Mouse (Mus musculus): Measurements from ENCODE around the gene Ttll1. TPM values are rescaled to one million over a fixed set of nuclear protein-coding genes. Genes with fewer than 3 reads are reported as not detected.

Ttll1 gene
- polyA plus RNA-seq, 1 experiment from 2014 or later: 63.5 TPM

- H3K4me3 ChIP-seq (replicated peaks; ENCODE audit: low read depth, low read length): no peak overlapping the region
- no peaks in the 10 kb centered on the region for H3K36me3 ChIP-seq (ENCODE audit: control insufficient read depth, insufficient read depth, low read length)
- H3K27me3 ChIP-seq (ENCODE audit: control insufficient read depth, insufficient read depth, low read length): no peaks in the 10 kb centered on the region
- no peak overlapping the region for H3K9ac ChIP-seq (replicated peaks; ENCODE audit: low read length)
- ATAC-seq (ENCODE audit: low FRiP score, low TSS enrichment): no peak
- no peak overlapping the region for H3K27ac ChIP-seq (replicated peaks; ENCODE audit: low read depth, low read length)
- H3K4me1 ChIP-seq (ENCODE audit: control insufficient read depth, insufficient read depth, low read length): 0 out of 2 replicates have a peak, but pooled peaks cover 2% of the 10 kb centered on the region
- no peaks in the 10 kb centered on the region for H3K9me3 ChIP-seq (ENCODE audit: control insufficient read depth, low read length)
- H3K4me2 ChIP-seq (ENCODE audit: low read length): no peak overlapping the region
- no peak for DNase-seq
- 62% methylated on average over 10 of the region's 10 CpGs for WGBS
Observed at GRCm38 (mm10) chr15:83447791-83448544, 62.7 kb downstream of the Ttll1 start.

- WGBS: 95% methylated on average over 2 of the region's 2 CpGs
- Histone ChIP-seq H3K9me3 (ENCODE audit: control insufficient read depth, low read length) (no peaks in the 10 kb centered on the region), H3K4me1 (ENCODE audit: control insufficient read depth, insufficient read depth, low read length) (0 out of 2 replicates have a peak, but pooled peaks cover 2% of the 10 kb centered on the region), H3K27me3 (ENCODE audit: control insufficient read depth, insufficient read depth, low read length) (no peaks in the 10 kb centered on the region), H3K36me3 (ENCODE audit: control insufficient read depth, insufficient read depth, low read length) (no peaks in the 10 kb centered on the region), H3K9ac (replicated peaks; ENCODE audit: low read length) (no peak overlapping the region), H3K4me3 (replicated peaks; ENCODE audit: low read depth, low read length) (no peak overlapping the region), H3K27ac (replicated peaks; ENCODE audit: low read depth, low read length) (no peak overlapping the region; the same call in 1 of the 2 replicates), H3K4me2 (ENCODE audit: low read length) (no peak overlapping the region)
- DNase-seq: no peak
- no peak for ATAC-seq (ENCODE audit: low FRiP score, low TSS enrichment)
Observed at GRCm38 (mm10) chr15:83445908-83446307, 64.8 kb downstream of the Ttll1 start.

- Histone ChIP-seq H3K27ac (replicated peaks; ENCODE audit: low read depth, low read length) (no peak overlapping the region; the same call in 1 of the 2 replicates), H3K9me3 (ENCODE audit: control insufficient read depth, low read length) (no peaks in the 10 kb centered on the region), H3K4me3 (replicated peaks; ENCODE audit: low read depth, low read length) (no peak overlapping the region), H3K36me3 (ENCODE audit: control insufficient read depth, insufficient read depth, low read length) (no peaks in the 10 kb centered on the region), H3K4me1 (ENCODE audit: control insufficient read depth, insufficient read depth, low read length) (0 out of 2 replicates have a peak, but pooled peaks cover 2% of the 10 kb centered on the region), H3K27me3 (ENCODE audit: control insufficient read depth, insufficient read depth, low read length) (no peaks in the 10 kb centered on the region), H3K4me2 (ENCODE audit: low read length) (no peak overlapping the region), H3K9ac (replicated peaks; ENCODE audit: low read length) (no peak overlapping the region)
- DNase-seq (peak; percentile 18), ATAC-seq (ENCODE audit: low FRiP score, low TSS enrichment) (no peak)
- 57% methylated on average over 5 of the region's 5 CpGs for WGBS
Observed at GRCm38 (mm10) chr15:83445383-83445782, 65.3 kb downstream of the Ttll1 start.

- H3K4me2 ChIP-seq (ENCODE audit: low read length): no peak overlapping the region
- H3K9me3 ChIP-seq (ENCODE audit: control insufficient read depth, low read length): no peaks in the 10 kb centered on the region
- no peak overlapping the region for H3K27ac ChIP-seq (replicated peaks; ENCODE audit: low read depth, low read length)
- ATAC-seq (ENCODE audit: low FRiP score, low TSS enrichment): no peak
- no peak overlapping the region for H3K4me3 ChIP-seq (replicated peaks; ENCODE audit: low read depth, low read length)
- no peaks in the 10 kb centered on the region for H3K27me3 ChIP-seq (ENCODE audit: control insufficient read depth, insufficient read depth, low read length)
- H3K9ac ChIP-seq (replicated peaks; ENCODE audit: low read length): no peak overlapping the region
- 0 out of 2 replicates have a peak, but pooled peaks cover 2% of the 10 kb centered on the region for H3K4me1 ChIP-seq (ENCODE audit: control insufficient read depth, insufficient read depth, low read length)
- no peak for DNase-seq
- no peaks in the 10 kb centered on the region for H3K36me3 ChIP-seq (ENCODE audit: control insufficient read depth, insufficient read depth, low read length)
- WGBS: 82% methylated on average over 6 of the region's 6 CpGs
Observed at GRCm38 (mm10) chr15:83444425-83444824, 66.3 kb downstream of the Ttll1 start.

GRCm38 (mm10) chr15:83442495-83443037 lies 68.1 kb downstream of the Ttll1 start:
- H3K27ac ChIP-seq (replicated peaks; ENCODE audit: low read depth, low read length): no peak overlapping the region
- H3K4me2 ChIP-seq (ENCODE audit: low read length): no peak overlapping the region
- H3K27me3 ChIP-seq (ENCODE audit: control insufficient read depth, insufficient read depth, low read length): no peaks in the 10 kb centered on the region
- H3K4me3 ChIP-seq (replicated peaks; ENCODE audit: low read depth, low read length): no peak overlapping the region
- no peaks in the 10 kb centered on the region for H3K36me3 ChIP-seq (ENCODE audit: control insufficient read depth, insufficient read depth, low read length)
- 91% methylated on average over 4 of the region's 4 CpGs for WGBS
- no peak for DNase-seq
- no peak overlapping the region for H3K9ac ChIP-seq (replicated peaks; ENCODE audit: low read length)
- H3K9me3 ChIP-seq (ENCODE audit: control insufficient read depth, low read length): no peaks in the 10 kb centered on the region
- no peak for ATAC-seq (ENCODE audit: low FRiP score, low TSS enrichment)
- H3K4me1 ChIP-seq (ENCODE audit: control insufficient read depth, insufficient read depth, low read length): 0 out of 2 replicates have a peak, but pooled peaks cover 2% of the 10 kb centered on the region

GRCm38 (mm10) chr15:83440726-83441125 lies 70.0 kb downstream of the Ttll1 start:
- Histone ChIP-seq H3K27ac (replicated peaks; ENCODE audit: low read depth, low read length) (no peak overlapping the region), H3K4me1 (ENCODE audit: control insufficient read depth, insufficient read depth, low read length) (0 out of 2 replicates have a peak, but pooled peaks cover under 1% of the 10 kb centered on the region), H3K36me3 (ENCODE audit: control insufficient read depth, insufficient read depth, low read length) (no peaks in the 10 kb centered on the region), H3K9me3 (ENCODE audit: control insufficient read depth, low read length) (no peaks in the 10 kb centered on the region), H3K9ac (replicated peaks; ENCODE audit: low read length) (no peak overlapping the region), H3K4me3 (replicated peaks; ENCODE audit: low read depth, low read length) (no peak overlapping the region), H3K4me2 (ENCODE audit: low read length) (no peak overlapping the region), H3K27me3 (ENCODE audit: control insufficient read depth, insufficient read depth, low read length) (no peaks in the 10 kb centered on the region)
- ATAC-seq (ENCODE audit: low FRiP score, low TSS enrichment): no peak
- WGBS: 81% methylated on average over 5 of the region's 5 CpGs
- DNase-seq: no peak

GRCm38 (mm10) chr15:83436541-83436940 lies 74.2 kb downstream of the Ttll1 start:
- Histone ChIP-seq H3K27me3 (ENCODE audit: control insufficient read depth, insufficient read depth, low read length) (no peaks in the 10 kb centered on the region), H3K4me2 (ENCODE audit: low read length) (no peak overlapping the region), H3K4me1 (ENCODE audit: control insufficient read depth, insufficient read depth, low read length) (no peaks in the 10 kb centered on the region), H3K27ac (replicated peaks; ENCODE audit: low read depth, low read length) (no peak overlapping the region), H3K9me3 (ENCODE audit: control insufficient read depth, low read length) (no peaks in the 10 kb centered on the region), H3K9ac (replicated peaks; ENCODE audit: low read length) (no peak overlapping the region), H3K36me3 (ENCODE audit: control insufficient read depth, insufficient read depth, low read length) (no peaks in the 10 kb centered on the region), H3K4me3 (replicated peaks; ENCODE audit: low read depth, low read length) (no peak overlapping the region)
- ATAC-seq (ENCODE audit: low FRiP score, low TSS enrichment) (no peak), DNase-seq (no peak)
- 69% methylated on average over 9 of the region's 9 CpGs for WGBS

- no peak for ATAC-seq (ENCODE audit: low FRiP score, low TSS enrichment)
- no peaks in the 10 kb centered on the region for H3K9me3 ChIP-seq (ENCODE audit: control insufficient read depth, low read length)
- DNase-seq: no peak
Observed at GRCm38 (mm10) chr15:83435324-83436090, 75.2 kb downstream of the Ttll1 start.

More at GRCm38 (mm10) chr15:83435324-83436090, 75.2 kb downstream of the Ttll1 start:
- Histone ChIP-seq H3K4me3 (replicated peaks; ENCODE audit: low read depth, low read length) (no peak overlapping the region), H3K4me1 (ENCODE audit: control insufficient read depth, insufficient read depth, low read length) (no peaks in the 10 kb centered on the region), H3K9ac (replicated peaks; ENCODE audit: low read length) (no peak overlapping the region), H3K4me2 (ENCODE audit: low read length) (no peak overlapping the region), H3K27me3 (ENCODE audit: control insufficient read depth, insufficient read depth, low read length) (no peaks in the 10 kb centered on the region), H3K27ac (replicated peaks; ENCODE audit: low read depth, low read length) (no peak overlapping the region), H3K36me3 (ENCODE audit: control insufficient read depth, insufficient read depth, low read length) (no peaks in the 10 kb centered on the region)
- WGBS: 82% methylated on average over 8 of the region's 8 CpGs

All from midbrain, embryonic 14.5 days (tissue).